Mouse (Mus musculus) adrenal gland, postnatal 4 days (tissue): ENCODE data around the gene Gm32717. TPM values are rescaled to one million over a fixed set of nuclear protein-coding genes. Genes with fewer than 3 reads are reported as not detected.
A peak's percentile ranks its signal among the peaks of the same experiment; 100 is the strongest.
"Not testable (repeated sequence)": the region's sequence is repeated elsewhere in the genome, so short reads cannot be mapped to it uniquely, and the experiment has no call there.

ENCODE experiments used
- DNase-seq, 2 experiments: peaks; one replicate each; pipeline ENCODE4 v3.0.0; 2021 to 2022; ENCODE audit warnings: low spot score in 2 of 2, mixed read lengths in 2 of 2
- long read RNA-seq, 2 experiments: library from polyadenylated mRNA; stranded (forward); transcript quantifications; one replicate each; pipeline ENCODE4 v2.0.0; 2021
- total RNA-seq, 2 experiments: library from RNA; stranded (reverse); gene quantifications; 2 replicates each; pipeline ENCODE4 v1.2.3; 2021

Gene Gm32717
- under 1 TPM; 0.59 to 0.68 TPM for total RNA-seq
- long read RNA-seq, experiment 1, result 0 reads
- long read RNA-seq, experiment 2, result 0 reads

DNA sequence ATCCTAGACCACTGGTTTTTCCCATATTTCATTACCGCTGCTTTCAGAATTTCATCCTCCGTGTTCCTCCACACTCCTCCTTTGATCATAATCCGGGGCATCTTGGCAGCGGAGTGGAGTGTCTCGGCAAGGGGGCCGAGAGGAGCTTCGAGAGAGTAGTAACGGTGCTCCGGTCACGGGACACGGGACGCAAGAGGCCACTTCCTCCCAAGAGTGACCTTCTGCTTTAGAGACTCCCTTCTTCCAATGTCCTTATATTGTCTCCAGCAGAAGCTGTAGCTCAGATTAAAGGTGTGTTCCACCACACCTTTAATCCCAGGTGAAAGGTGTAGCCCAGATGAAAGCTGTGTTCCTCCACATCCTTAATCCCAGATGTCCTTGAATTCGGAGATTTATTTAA, at the start of gene Gm32717:
Gm32717 (minus strand) TSS at position 101 of the 400 bp plus-strand sequence.
- not testable (repeated sequence) for DNase-seq

DNA sequence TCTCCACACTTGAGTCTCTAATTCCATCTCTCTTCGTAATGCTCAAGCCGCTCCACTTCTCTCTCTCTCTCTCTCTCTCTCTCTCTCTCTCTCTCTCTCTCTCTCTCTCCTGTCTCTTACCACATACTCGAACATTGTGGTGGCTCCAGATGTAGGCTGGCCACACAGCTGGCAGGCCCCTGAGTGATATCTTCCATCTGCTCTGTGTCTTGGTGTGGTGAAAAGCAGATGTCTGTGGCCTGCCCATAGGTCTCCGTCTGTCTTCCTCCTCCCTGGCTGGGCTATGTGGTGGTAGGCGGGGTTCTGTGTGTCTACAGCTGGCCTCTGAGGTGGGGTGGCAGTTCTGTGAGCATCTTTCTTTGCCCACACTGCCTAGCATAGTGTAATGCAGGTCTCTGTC, 42.4 kb upstream of the Gm32717 start:
- not testable (repeated sequence) for DNase-seq

DNA sequence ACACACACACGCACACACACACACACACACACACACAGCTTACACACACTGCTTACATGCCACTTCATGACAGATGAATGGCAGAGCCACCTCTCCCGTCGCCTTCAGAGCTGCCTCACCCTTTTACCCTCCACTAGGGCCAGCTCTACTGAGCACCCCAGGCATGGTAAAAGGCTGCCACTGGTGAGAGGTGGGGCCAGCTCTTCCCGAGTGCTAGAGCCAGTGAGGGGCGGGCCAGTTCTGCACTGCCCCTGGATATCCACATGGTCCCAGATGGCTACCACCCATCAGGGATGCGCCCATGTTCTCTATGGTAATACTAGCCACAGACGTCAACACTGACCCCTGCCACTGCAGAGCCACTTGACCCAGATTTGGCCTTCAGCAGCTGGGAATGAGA, 42.0 kb upstream of the Gm32717 start:
- not testable (repeated sequence) for DNase-seq

DNA sequence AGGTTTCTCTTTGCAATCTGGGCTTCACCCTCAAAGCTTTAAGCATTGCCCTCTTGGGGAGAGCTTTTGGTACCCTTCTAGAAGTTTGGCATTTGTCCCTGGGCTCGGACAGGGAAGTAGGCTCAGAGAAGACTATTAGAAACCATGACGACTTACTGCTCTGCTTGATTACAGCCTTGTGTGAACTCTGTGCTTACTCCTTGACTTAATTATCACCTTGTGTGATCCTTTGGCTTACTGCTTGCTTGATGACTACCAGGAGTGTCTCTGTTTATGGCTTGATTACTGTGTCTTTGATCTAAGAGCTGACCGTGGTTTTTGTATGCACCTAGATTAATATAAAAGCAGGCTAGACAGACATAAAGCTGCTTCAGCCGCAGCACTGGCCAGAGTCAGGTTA, 37.5 kb upstream of the Gm32717 start:
- not testable (repeated sequence) for DNase-seq

DNA sequence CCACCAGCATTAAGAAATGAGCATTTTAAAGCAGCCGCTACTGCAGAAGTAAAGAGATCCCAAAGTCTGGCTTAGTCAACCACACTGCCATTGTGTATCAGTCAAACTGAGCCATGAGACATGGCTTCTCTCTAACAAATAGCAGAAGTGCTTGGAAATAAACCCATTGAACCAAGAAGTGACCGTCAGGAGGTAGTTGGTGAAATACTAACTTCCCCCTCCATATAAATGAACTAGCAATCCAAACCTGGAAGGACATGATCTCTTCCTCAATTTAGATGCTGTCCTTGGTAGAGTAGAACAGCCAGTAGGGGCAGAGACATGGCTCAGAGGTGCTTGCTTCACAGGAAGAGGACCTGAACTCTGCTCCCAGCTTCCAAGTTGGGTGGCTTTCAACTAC, 30.8 kb upstream of the Gm32717 start:
- DNase-seq, result not testable (repeated sequence)

DNA sequence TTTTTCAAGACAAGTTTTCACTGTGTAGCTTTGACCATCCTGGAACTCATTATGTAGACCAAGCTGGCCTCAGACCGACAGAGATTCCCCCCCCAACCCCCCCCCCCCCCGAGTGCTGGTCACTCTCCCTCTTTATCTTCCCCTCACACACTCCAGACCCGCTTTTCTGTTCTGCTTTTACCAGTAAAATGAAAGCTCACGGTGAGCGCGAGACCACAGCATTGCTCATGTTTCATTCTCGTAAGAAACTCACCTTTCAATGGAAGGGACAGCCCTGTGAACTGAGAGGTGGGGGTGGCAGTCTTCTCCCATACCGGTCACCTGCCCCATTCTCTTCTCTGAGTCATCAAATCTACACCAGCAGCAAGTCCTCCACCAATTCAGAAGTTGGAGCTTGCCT, 28.2 kb upstream of the Gm32717 start:
- DNase-seq, result not testable (repeated sequence)

DNA sequence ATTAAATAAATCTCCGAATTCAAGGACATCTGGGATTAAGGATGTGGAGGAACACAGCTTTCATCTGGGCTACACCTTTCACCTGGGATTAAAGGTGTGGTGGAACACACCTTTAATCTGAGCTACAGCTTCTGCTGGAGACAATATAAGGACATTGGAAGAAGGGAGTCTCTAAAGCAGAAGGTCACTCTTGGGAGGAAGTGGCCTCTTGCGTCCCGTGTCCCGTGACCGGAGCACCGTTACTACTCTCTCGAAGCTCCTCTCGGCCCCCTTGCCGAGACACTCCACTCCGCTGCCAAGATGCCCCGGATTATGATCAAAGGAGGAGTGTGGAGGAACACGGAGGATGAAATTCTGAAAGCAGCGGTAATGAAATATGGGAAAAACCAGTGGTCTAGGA, 17.8 kb upstream of the Gm32717 start, which contains the start of gene Gm32802:
Gm32802 (plus strand) TSS at position 301 of the 400 bp plus-strand sequence.
- not testable (repeated sequence) for DNase-seq

DNA sequence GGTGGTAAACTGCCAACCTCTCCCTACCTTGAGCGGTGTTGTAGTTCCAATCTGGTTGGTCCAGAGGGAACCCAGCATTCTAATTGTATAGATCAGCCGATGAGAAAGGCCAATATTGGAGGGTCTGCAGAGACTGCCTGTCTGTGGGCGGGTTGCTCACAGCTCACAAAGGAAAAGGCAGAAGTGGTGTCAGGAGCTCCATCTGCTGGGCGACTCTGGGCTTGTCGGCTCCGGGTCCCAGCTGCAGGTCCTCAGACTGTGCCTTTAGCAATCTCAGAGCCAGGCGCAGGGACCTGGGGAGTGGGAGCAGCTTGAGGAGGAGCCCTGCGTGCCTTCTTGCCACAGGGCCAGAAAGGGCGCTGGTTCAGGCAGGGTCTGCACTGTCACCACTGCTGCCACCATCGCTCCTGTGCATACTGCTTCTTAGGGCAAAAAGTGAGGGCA, 10.3 kb upstream of the Gm32717 start:
- DNase-seq, result peak in 1 of 2 experiments; percentile 3

DNA sequence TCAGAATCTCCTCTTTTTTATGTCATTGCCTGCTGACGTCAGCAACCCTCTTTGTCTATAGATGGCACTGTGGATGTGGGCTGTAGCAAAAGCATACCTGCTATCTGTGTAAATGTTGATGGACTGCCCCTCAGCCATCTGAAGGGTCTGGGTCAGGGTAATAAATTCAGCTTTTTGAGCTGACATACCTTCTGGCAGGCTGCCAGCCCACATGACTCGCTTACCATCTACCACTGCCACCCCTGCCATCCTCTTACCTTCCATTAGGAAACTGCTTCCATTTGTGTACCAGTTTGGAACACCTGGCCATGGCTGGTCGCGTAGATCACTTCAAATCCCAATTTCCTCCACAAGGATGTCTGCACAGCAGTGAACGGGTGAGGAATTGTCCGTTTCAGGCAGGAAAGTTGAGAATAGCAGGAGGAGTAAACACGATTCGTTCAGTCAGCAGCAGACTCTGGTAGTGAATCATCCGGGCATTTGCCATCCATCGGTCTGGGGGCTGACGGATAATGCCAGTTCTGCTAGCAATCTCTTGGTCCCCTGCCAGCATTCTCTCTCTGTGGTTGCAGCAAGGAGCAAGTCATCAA, 8.5 kb upstream of the Gm32717 start:
- peak in 1 of 2 experiments; percentile 2 for DNase-seq

DNA sequence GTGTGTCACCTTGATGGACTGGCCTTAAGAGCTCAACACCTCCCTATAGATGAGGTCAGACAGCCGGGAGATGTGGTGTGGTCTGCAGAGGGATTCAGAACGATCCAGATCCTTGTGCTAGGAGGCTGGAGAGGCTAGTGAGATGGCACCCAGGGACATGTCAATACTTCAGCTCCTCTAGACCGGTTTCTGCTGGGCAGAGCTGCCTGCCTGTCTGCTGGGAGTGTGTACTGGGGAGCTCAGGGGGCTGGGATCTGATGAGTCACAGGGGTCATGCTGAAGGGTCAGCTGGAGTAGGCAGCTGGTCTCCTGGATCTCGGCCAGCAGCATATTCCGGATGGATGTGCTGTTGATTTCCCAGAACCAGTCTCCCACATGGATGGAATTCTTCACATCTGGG, 8.0 kb downstream of the Gm32717 start:
- not testable (repeated sequence) for DNase-seq

DNA sequence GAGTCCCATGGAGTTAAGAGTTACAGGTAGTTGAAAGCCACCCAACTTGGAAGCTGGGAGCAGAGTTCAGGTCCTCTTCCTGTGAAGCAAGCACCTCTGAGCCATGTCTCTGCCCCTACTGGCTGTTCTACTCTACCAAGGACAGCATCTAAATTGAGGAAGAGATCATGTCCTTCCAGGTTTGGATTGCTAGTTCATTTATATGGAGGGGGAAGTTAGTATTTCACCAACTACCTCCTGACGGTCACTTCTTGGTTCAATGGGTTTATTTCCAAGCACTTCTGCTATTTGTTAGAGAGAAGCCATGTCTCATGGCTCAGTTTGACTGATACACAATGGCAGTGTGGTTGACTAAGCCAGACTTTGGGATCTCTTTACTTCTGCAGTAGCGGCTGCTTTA, 13.0 kb downstream of the Gm32717 start:
- not testable (repeated sequence) for DNase-seq

DNA sequence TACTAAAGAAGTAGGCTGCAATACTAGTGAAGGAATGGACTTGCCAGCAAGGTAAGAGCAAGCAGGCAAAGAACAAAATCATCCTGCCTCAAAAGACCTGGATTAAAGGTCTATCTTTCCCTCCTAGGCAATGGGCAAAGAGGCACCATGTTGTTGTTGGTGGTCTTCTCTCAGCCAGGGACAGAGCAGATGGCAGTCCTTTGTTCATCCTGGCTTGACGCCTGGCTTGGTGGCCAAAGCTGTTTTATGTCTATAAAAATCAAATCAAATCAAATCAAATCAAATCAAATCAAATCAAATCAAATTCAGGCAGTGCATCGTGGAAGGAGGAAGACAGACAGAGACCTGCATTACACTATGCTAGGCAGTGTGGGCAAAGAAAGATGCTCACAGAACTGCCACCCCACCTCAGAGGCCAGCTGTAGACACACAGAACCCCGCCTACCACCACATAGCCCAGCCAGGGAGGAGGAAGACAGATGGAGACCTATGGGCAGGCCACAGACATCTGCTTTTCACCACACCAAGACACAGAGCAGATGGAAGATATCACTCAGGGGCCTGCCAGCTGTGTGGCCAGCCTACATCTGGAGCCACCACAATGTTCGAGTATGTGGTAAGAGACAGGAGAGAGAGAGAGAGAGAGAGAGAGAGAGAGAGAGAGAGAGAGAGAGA, 24.7 kb downstream of the Gm32717 start:
- DNase-seq, result not testable (repeated sequence)

DNA sequence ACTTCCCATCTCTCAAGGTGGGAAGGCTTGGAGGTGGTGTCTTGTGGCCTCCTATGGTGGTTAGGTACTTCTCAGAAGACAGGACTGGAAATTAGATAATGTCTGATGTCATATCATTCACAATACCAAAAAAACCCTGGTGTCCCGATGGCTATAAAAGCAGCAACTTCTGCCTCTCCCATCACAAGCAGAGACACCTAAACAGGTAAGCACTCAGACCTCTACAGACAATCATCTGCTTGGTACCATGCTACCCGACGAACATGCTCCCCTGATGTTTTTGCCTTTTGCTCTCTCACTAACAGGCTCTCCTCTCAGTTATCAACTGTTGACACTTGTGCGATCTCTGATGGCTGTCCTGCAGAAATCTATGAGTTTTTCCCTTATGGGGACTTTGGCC, 35.9 kb downstream of the Gm32717 start, which contains the start of gene Il22:
Il22 (plus strand) TSS at position 301 of the 400 bp plus-strand sequence.
- no peak for DNase-seq

DNA sequence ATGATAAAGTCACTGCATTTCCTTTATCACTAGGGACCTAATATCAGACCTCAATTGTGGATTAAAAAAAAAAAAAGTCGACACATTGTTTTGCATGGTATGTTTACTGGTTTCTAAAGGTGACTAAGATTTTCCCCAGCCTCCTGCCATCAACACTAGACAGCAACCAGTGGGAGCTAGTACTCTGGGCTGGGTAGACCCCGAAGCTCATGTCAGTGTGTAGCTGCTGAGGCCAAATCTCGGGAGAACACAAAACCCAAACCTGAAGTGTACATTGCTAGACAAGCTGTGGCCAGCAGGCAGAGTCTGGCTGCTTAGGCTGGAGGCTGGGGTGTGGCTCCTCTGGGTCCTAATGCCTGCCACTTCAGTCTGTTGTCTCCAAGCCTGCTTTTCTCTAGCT, 45.4 kb downstream of the Gm32717 start:
- DNase-seq, result not testable (repeated sequence)

Other genes starting within 250 kb of the Gm32717 start
- 10 to 100 TPM; 23.4 to 25.9 TPM for gene Mdm1, start 99.0 kb downstream of the Gm32717 start, total RNA-seq
- gene Il22, start 35.8 kb downstream of the Gm32717 start, total RNA-seq, result not detected
- gene Gm32802, start 17.9 kb upstream of the Gm32717 start, total RNA-seq, result under 1 TPM; 0.59 to 0.68 TPM
- not detected for gene Iltifb, start 54.3 kb upstream of the Gm32717 start, total RNA-seq
- not detected for gene Gm9040, start 86.2 kb upstream of the Gm32717 start, total RNA-seq
- not detected for gene Gm9044, start 91.6 kb upstream of the Gm32717 start, total RNA-seq
- under 1 TPM in 1 of 2 experiments, not detected in 1; 0.14 TPM for gene Gm9045, start 97.1 kb upstream of the Gm32717 start, total RNA-seq
- gene Gm9046, start 102.5 kb upstream of the Gm32717 start, total RNA-seq, result not detected
- gene Gm9048, start 107.9 kb upstream of the Gm32717 start, total RNA-seq, result under 1 TPM in 1 of 2 experiments, not detected in 1; 0.23 TPM
- gene Gm9049, start 113.3 kb upstream of the Gm32717 start, total RNA-seq, result under 1 TPM in 1 of 2 experiments, not detected in 1; 0.14 TPM
- gene Ifng, start 200.3 kb upstream of the Gm32717 start, total RNA-seq, result not detected